Mouse (Mus musculus): ENCODE data around the gene Mmp28. TPM values are rescaled to one million over a fixed set of nuclear protein-coding genes. Genes with fewer than 3 reads are reported as not detected.

Gene Mmp28
- not detected for polyA plus RNA-seq (2017; shearing (Covaris generic))

DNA sequence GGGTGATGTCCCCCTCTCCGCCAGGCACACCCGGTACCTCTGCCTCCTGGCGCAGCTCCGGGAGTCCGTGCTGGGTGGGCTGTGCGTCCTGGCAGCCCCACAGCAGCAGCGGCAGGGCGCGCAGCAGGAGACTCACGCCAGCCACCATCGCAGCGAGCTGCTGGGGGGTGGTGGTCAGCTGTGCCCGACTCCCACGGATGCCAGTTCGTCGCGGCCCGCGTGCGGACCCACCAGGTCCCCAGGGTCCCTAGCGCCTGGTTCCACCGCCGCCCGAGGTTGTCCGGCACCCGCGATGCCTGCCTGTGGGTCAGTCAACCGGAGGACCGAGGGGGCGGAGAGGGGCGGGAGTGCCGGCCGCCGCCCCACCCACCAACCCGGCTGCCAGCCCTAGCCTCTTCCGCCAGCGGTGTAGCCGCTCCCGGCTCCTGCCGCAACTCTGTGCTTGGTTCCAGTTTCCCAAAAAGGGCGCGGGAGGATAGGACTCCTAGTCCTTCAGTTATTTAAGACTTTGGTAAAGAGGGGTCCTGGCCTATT lies at the start of gene Mmp28:
Gene Mmp28 (minus strand): TSS at position 361 of the 534 bp plus-strand sequence.

GRCm38 (mm10) chr11:83472324-83473234 lies 9.7 kb upstream of the Mmp28 start, which contains the start of gene Taf15:
Taf15 (plus strand) TSS chr11:83473086.

GRCm38 (mm10) chr11:83437377-83437776 lies 25.5 kb downstream of the Mmp28 start, which contains the start of gene 1700020L24Rik:
1700020L24Rik (plus strand) TSS chr11:83437677.

GRCm38 (mm10) chr11:83429355-83429754 lies 33.5 kb downstream of the Mmp28 start, which contains the start of gene Gas2l2:
Gas2l2 (minus strand) TSS chr11:83429455.

DNA sequence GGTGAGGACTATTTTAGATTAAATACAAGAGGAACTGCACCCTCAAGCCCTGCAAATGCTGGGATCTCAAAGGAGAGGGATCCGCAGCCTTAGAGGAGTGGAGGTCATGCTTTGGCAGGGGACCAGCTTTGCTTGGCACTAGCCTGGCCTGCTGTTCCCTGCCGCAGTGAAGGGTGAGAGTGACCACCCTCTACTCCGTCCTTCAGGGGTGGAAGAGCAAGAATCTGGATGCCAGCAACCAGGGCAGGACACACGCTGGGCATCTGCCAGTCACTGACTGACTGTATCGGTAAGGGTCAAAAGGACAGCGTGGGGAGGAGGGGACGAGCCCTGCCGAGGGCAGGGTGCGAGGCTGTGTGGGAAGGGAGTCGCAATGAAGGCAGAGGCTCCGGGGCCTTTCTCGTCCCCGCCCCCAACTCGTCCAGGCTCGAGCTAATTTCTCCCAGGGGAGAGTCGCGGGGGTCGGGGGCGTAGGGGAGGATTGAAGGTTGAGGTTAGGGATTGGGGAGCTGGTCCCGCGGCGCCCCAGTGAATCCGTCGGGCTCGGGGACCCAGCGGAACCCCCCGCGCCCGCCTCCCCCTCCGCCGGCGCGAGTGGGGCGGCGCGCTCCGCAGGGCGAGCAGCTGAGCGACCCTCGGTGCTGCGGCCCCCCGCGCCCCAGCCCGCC lies 53.6 kb downstream of the Mmp28 start, which contains the start of gene Rasl10b:
Gene Rasl10b (plus strand): TSS at position 51 of the 668 bp plus-strand sequence.

Other genes with a start within 250 kb of the Mmp28 start
- not detected for gene Slfn14, start 176.3 kb downstream of the Mmp28 start, polyA plus RNA-seq (2017; shearing (Covaris generic))
- gene Ap2b1, start 164.0 kb downstream of the Mmp28 start, polyA plus RNA-seq (2017; shearing (Covaris generic)) = 53.1 TPM
- gene Pex12, start 160.5 kb downstream of the Mmp28 start, polyA plus RNA-seq (2017; shearing (Covaris generic)) = 6.8 TPM
- not detected for gene Rasl10b, start 53.9 kb downstream of the Mmp28 start, polyA plus RNA-seq (2017; shearing (Covaris generic))
- gene Gas2l2, start 33.6 kb downstream of the Mmp28 start, polyA plus RNA-seq (2017; shearing (Covaris generic)) = not detected
- gene 1700020L24Rik, start 25.4 kb downstream of the Mmp28 start, polyA plus RNA-seq (2017; shearing (Covaris generic)) = 1.1 TPM
- 24.6 TPM for gene Taf15, start 10.0 kb upstream of the Mmp28 start, polyA plus RNA-seq (2017; shearing (Covaris generic))
- gene Heatr9, start 59.1 kb upstream of the Mmp28 start, polyA plus RNA-seq (2017; shearing (Covaris generic)) = 1.2 TPM
- gene Ccl5, start 67.4 kb upstream of the Mmp28 start, polyA plus RNA-seq (2017; shearing (Covaris generic)) = 1,423 TPM
- 0.34 TPM for gene Ccl9, start 115.6 kb upstream of the Mmp28 start, polyA plus RNA-seq (2017; shearing (Covaris generic))
- gene Ccl6, start 130.0 kb upstream of the Mmp28 start, polyA plus RNA-seq (2017; shearing (Covaris generic)) = 0.50 TPM
- gene Rpl9-ps1, start 182.6 kb upstream of the Mmp28 start, polyA plus RNA-seq (2017; shearing (Covaris generic)) = not detected
- gene Ccl3, start 186.3 kb upstream of the Mmp28 start, polyA plus RNA-seq (2017; shearing (Covaris generic)) = 25.2 TPM
- 91.7 TPM for gene Ccl4, start 199.5 kb upstream of the Mmp28 start, polyA plus RNA-seq (2017; shearing (Covaris generic))
- not detected for gene Wfdc17, start 240.9 kb upstream of the Mmp28 start, polyA plus RNA-seq (2017; shearing (Covaris generic))
- not detected for gene Wfdc18, start 245.9 kb upstream of the Mmp28 start, polyA plus RNA-seq (2017; shearing (Covaris generic))